1 mouse cellular context compared by ENCODE assay signal in the genomic region with DNA sequence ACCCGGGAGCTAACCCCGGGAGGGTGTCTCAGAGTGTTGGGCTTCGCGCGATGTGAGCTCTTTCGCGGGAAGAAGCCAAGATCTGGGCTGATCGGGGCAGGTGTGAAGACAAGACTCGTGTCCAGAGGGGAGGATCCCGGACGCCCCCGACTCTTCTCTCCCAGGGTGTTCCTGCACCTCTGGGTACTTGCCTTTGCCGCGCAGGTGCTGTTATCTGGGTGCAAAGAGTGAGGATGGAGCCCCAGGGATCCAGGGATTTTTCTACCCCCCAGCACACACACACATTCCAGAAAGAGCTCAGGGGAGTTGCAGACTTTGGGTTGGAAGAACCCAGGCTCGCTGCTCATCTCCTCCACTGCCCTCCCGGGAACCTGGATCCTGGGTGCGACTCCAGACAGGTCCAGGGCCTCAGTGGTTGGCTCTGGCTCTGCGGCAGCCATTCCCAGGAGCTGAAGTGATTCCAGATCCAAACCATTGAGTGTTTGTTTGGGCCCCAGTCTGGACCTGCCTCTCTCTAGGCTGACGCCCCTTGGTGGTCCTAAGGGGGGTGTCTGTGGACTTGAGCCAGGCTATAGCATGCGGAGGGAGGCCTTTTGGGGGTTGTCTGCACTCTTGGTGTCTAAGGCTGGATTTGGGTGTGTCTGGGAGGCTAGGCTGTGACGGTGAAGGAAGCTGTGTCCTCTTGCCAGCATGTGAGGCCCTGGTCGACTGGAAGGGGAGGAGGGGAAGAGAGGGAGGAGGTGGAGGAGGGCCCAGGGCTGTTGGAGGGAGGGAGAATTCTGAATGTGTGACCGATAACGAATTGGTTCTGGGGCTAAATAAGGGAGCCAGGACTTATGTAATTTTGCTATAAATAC.
A peak's percentile ranks its signal among the peaks of the same experiment; 100 is the strongest.
TF ChIP-seq lines count a peak whose summit lies in the region.

No protein-coding gene starts in this region.

TF ChIP-seq in CH12.LX, 34 proteins besides CTCF, POLR2A, EP300 and RAD21:
- TF ChIP-seq MAX (IDR thresholded peaks at IDR 0.05; ENCODE audit: low read length) (peak; percentile 55; the same call in 1 of the 2 replicates), ELF1 (IDR thresholded peaks at IDR 0.05; ENCODE audit: low read depth, low read length) (no peak)
TF ChIP-seq in CH12.LX: peak in this region for 1.
